ENCODE assay signal across 28 mouse cellular contexts in genomic region chr3:104643113-104643512, GRCm38 (mm10). TPM values are rescaled to one million over a fixed set of nuclear protein-coding genes. Genes with fewer than 3 reads are reported as not detected.
A peak's percentile ranks its signal among the peaks of the same experiment; 100 is the strongest.
DNase-seq lines count a peak whose midpoint lies in the region; ATAC-seq and TF ChIP-seq lines count a peak whose summit lies in the region.
"Had no signal": no experiment of that assay in that cellular context is flagged by ENCODE, and none has a peak within 500 bp of the region (broad histone marks: within the 10 kb centered on the region; RNA-seq: fewer than 3 reads in every experiment).

No protein-coding gene starts in this region.

- no peak for ATAC-seq in heart, embryonic 13.5 days (ENCODE audit: extremely low read depth, insufficient number of reproducible peaks, low FRiP score, low TSS enrichment)
- no peak for ATAC-seq in liver, embryonic 13.5 days (ENCODE audit: low read depth)
- ATAC-seq in liver, embryonic 14.5 days (ENCODE audit: insufficient read depth) = no peak
- ATAC-seq in hindbrain, postnatal 0 days = no peak
- ATAC-seq: lung, postnatal 0 days had no signal

- TF ChIP-seq CTCF in liver, embryonic 14.5 days (IDR thresholded peaks at IDR 0.05; ENCODE audit: low read depth) = no peak
- no peak for TF ChIP-seq CTCF in hindbrain, postnatal 0 days (IDR thresholded peaks at IDR 0.05; ENCODE audit: low read depth)

- 60% methylated on average over 4 of the region's 4 CpGs for WGBS in heart, embryonic 13.5 days
- WGBS in liver, embryonic 13.5 days (ENCODE audit: insufficient replicate concordance) = 52% methylated on average over 4 of the region's 4 CpGs
- whole genome bisulfite sequencing in liver, embryonic 14.5 days (ENCODE audit: insufficient replicate concordance) = 51% methylated on average over 4 of the region's 4 CpGs
- 86% methylated on average over 4 of the region's 4 CpGs for WGBS in hindbrain, postnatal 0 days

- H3K27ac ChIP-seq in heart, embryonic 13.5 days (replicated peaks) = peak overlapping the region; percentile 32; the same call in 1 of the 2 replicates
- peak overlapping the region; percentile 83 for H3K27ac ChIP-seq in liver, embryonic 13.5 days
- H3K27ac ChIP-seq in liver, embryonic 14.5 days = peak overlapping the region; percentile 60
- H3K27ac ChIP-seq in hindbrain, postnatal 0 days = no peak overlapping the region
- H3K27ac ChIP-seq: embryonic facial prominence, embryonic 13.5 days; forebrain, embryonic 12.5 days; heart, embryonic 10.5 days; hindbrain, embryonic 13.5 days; kidney, embryonic 15.5 days; limb, embryonic 12.5 days; midbrain, embryonic 13.5 days had no signal

- TF ChIP-seq EP300 in liver, embryonic 14.5 days (IDR thresholded peaks at IDR 0.05; ENCODE audit: low read depth) = no peak

- H3K4me1 ChIP-seq in heart, embryonic 13.5 days = peaks cover 51% of the 10 kb centered on the region
- H3K4me1 ChIP-seq in liver, embryonic 13.5 days (replicated peaks) = peaks cover 72% of the 10 kb centered on the region
- peaks cover 36 to 41% of the 10 kb centered on the region in 2 experiments for H3K4me1 ChIP-seq in liver, embryonic 14.5 days (replicated peaks; ENCODE audit: control insufficient read depth in 2 of 2, insufficient read depth in 2 of 2, low read length in 1 of 2)
- peaks cover 3% of the 10 kb centered on the region; the same call in 1 of the 2 replicates for H3K4me1 ChIP-seq in hindbrain, postnatal 0 days (ENCODE audit: insufficient read depth, low read length)

- no peaks in the 10 kb centered on the region for H3K36me3 ChIP-seq in heart, embryonic 13.5 days
- H3K36me3 ChIP-seq in liver, embryonic 13.5 days = peaks cover 8% of the 10 kb centered on the region
- peaks cover 2% of the 10 kb centered on the region; the same call in 1 of the 2 replicates for H3K36me3 ChIP-seq in liver, embryonic 14.5 days (replicated peaks; ENCODE audit: control insufficient read depth, insufficient read depth, low read depth)
- no peaks in the 10 kb centered on the region for H3K36me3 ChIP-seq in hindbrain, postnatal 0 days (ENCODE audit: insufficient read depth, low read length)
- H3K36me3 ChIP-seq: embryonic facial prominence, embryonic 13.5 days; forebrain, embryonic 12.5 days; heart, embryonic 10.5 days; hindbrain, embryonic 13.5 days; kidney, embryonic 15.5 days; limb, embryonic 12.5 days; midbrain, embryonic 13.5 days had no signal

- intact Hi-C loops in heart, postnatal 25 days (cut with DNase I) = loop anchor here (10.0 kb wide), 1 partner anchor 128 kb away; the partner anchor contains the start of gene Lrig2

- H3K4me2 ChIP-seq in heart, embryonic 13.5 days = peak overlapping the region; percentile 22; the same call in 1 of the 2 replicates
- H3K4me2 ChIP-seq in liver, embryonic 13.5 days = peak overlapping the region; percentile 41
- peak overlapping the region; percentile 82 for H3K4me2 ChIP-seq in liver, embryonic 14.5 days (ENCODE audit: low read depth)
- H3K4me2 ChIP-seq in hindbrain, postnatal 0 days (ENCODE audit: low read depth, low read length) = no peak overlapping the region
- H3K4me2 ChIP-seq: embryonic facial prominence, embryonic 13.5 days; forebrain, embryonic 12.5 days; hindbrain, embryonic 13.5 days; kidney, embryonic 15.5 days; limb, embryonic 12.5 days; midbrain, embryonic 13.5 days had no signal

- H3K4me3 ChIP-seq in heart, embryonic 13.5 days = no peak overlapping the region
- H3K4me3 ChIP-seq in liver, embryonic 13.5 days (replicated peaks) = 0 out of 2 replicates have a peak overlapping the region, but pooled peaks have one; percentile 25
- no peak overlapping the region for H3K4me3 ChIP-seq in liver, embryonic 14.5 days (ENCODE audit: insufficient read depth in 1 of 2, low read depth in 2 of 2, low read length in 2 of 2)
- no peak overlapping the region for H3K4me3 ChIP-seq in hindbrain, postnatal 0 days (ENCODE audit: low read length)
- H3K4me3 ChIP-seq: embryonic facial prominence, embryonic 13.5 days; forebrain, embryonic 12.5 days; heart, embryonic 10.5 days; hindbrain, embryonic 13.5 days; kidney, embryonic 15.5 days; limb, embryonic 12.5 days; midbrain, embryonic 13.5 days had no signal

- no peaks in the 10 kb centered on the region for H3K9me3 ChIP-seq in heart, embryonic 13.5 days
- H3K9me3 ChIP-seq in liver, embryonic 13.5 days (replicated peaks) = no peaks in the 10 kb centered on the region
- no peaks in the 10 kb centered on the region for H3K9me3 ChIP-seq in liver, embryonic 14.5 days (ENCODE audit: control insufficient read depth, low read length)
- H3K9me3 ChIP-seq in hindbrain, postnatal 0 days (ENCODE audit: low read length) = no peaks in the 10 kb centered on the region
- H3K9me3 ChIP-seq: embryonic facial prominence, embryonic 13.5 days; forebrain, embryonic 12.5 days; heart, embryonic 10.5 days; hindbrain, embryonic 13.5 days; kidney, embryonic 15.5 days; limb, embryonic 12.5 days; midbrain, embryonic 13.5 days had no signal

- DNase-seq in heart, postnatal 25 days (ENCODE audit: low spot score) = no peak
- DNase-seq in liver, embryonic 13.5 days = no peak
- no peak for DNase-seq in liver
- no peak for DNase-seq in liver, embryonic 14.5 days (ENCODE audit: low read depth in 3 of 3, low spot score in 3 of 3)
- no peak for DNase-seq in kidney, adult 8-10 months
- no peak for DNase-seq in frontal cortex, adult 2 months (ENCODE audit: extremely low spot score in 1 of 2, low spot score in 1 of 2)
- no peak for DNase-seq in hindbrain, postnatal 0 days (ENCODE audit: low spot score)
- DNase-seq: adrenal gland, postnatal 10 days; cerebellum, adult 11 months; cerebellum, adult 9-10 months; embryo, embryonic 11 days; gastrocnemius, postnatal 14 days; heart, postnatal 4 days; kidney, adult 11 months; kidney, postnatal 25 days; lung, adult 18-20 months; lung, postnatal 4 days; right cerebral cortex, postnatal 25 days; spleen, adult 18-20 months had no signal

- no peaks in the 10 kb centered on the region for H3K27me3 ChIP-seq in heart, embryonic 13.5 days (replicated peaks)
- H3K27me3 ChIP-seq in liver, embryonic 13.5 days = no peaks in the 10 kb centered on the region
- H3K27me3 ChIP-seq in liver, embryonic 14.5 days (ENCODE audit: control insufficient read depth, insufficient read depth, low read length) = no peaks in the 10 kb centered on the region
- H3K27me3 ChIP-seq in hindbrain, postnatal 0 days (ENCODE audit: insufficient read depth, low read length) = no peaks in the 10 kb centered on the region
- H3K27me3 ChIP-seq: embryonic facial prominence, embryonic 13.5 days; forebrain, embryonic 12.5 days; hindbrain, embryonic 13.5 days; kidney, embryonic 15.5 days; limb, embryonic 12.5 days had no signal

- H3K9ac ChIP-seq in heart, embryonic 13.5 days = no peak overlapping the region
- H3K9ac ChIP-seq in liver, embryonic 13.5 days = peak overlapping the region; percentile 37; the same call in 1 of the 2 replicates
- no peak overlapping the region for H3K9ac ChIP-seq in liver, embryonic 14.5 days (replicated peaks)
- H3K9ac ChIP-seq in hindbrain, postnatal 0 days (replicated peaks; ENCODE audit: low read length) = no peak overlapping the region
- H3K9ac ChIP-seq: embryonic facial prominence, embryonic 13.5 days; forebrain, embryonic 12.5 days; hindbrain, embryonic 13.5 days; kidney, embryonic 15.5 days; limb, embryonic 12.5 days; midbrain, embryonic 13.5 days had no signal

RNA-seq across cellular contexts. Expression of gene Slc16a1, which starts 4.6 kb away (rescaled TPM):
- polyA plus RNA-seq in heart, embryonic 13.5 days (2015; fragmentation: Nextera tagmentation; extraction: Ambion mirVana) = 65.4 and 70.4 TPM in 2 replicates
- 100 to 1,000 TPM; 166 to 175 TPM for total RNA-seq in heart, postnatal 25 days (2021)
- 81.9 and 106 TPM in 2 replicates for polyA plus RNA-seq in liver, embryonic 13.5 days (2015; fragmentation: Nextera tagmentation; extraction: Ambion mirVana)
- polyA plus RNA-seq in liver, embryonic 14.5 days (2012; rRNA removed) = 34.1 and 38.6 TPM in 2 replicates
- polyA plus RNA-seq in liver, embryonic 14.5 days (2014; fragmentation: Nextera tagmentation; extraction: Ambion mirVana) = 83.8 and 93.9 TPM in 2 replicates
- polyA plus RNA-seq in frontal cortex, adult 2 months (2012; rRNA removed) = 22.1 and 23.0 TPM in 2 replicates
- 40.2 and 43.4 TPM in 2 replicates for total RNA-seq in hindbrain, postnatal 0 days (2014; rRNA removed)
- 21.8 and 22.6 TPM in 2 replicates for polyA plus RNA-seq in hindbrain, postnatal 0 days (2015; fragmentation: Nextera tagmentation; extraction: Ambion mirVana)
